Mouse (Mus musculus): ENCODE results near the gene Bola2. TPM values are rescaled to one million over a fixed set of nuclear protein-coding genes. Genes with fewer than 3 reads are reported as not detected.

The Bola2 gene
- total and polyA plus RNA-seq, 2 experiments = 15.6 to 37.7 TPM

GRCm38 (mm10) chr7:126704121-126704980 is 9.2 kb downstream of the Bola2 start:
- peak overlapping the region; percentile 61 for H3K4me3 ChIP-seq (ENCODE audit: insufficient read depth, low read depth, low read length)
- H3K27ac ChIP-seq (replicated peaks; ENCODE audit: insufficient read depth, low read depth, low read length) = peak overlapping the region; percentile 18; the same call in 1 of the 2 replicates
- no peaks in the 10 kb centered on the region for H3K4me1 ChIP-seq (ENCODE audit: control insufficient read depth, insufficient read depth, low read length)
- DNase-seq (ENCODE audit: extremely low read depth, low read depth, low spot score) = no peak
- WGBS = 5% methylated on average over 39 of the region's 39 CpGs
- H3K27me3 ChIP-seq (ENCODE audit: control insufficient read depth, insufficient read depth, low read length) = peaks cover 8% of the 10 kb centered on the region; the same call in 1 of the 2 replicates
- no peaks in the 10 kb centered on the region for H3K36me3 ChIP-seq (ENCODE audit: control insufficient read depth, insufficient read depth, low read length)
- H3K9ac ChIP-seq (ENCODE audit: low read depth, low read length) = peak overlapping the region; percentile 47
- H3K79me2 ChIP-seq (ENCODE audit: control insufficient read depth, insufficient read depth, low read length) = no peaks in the 10 kb centered on the region
- TF ChIP-seq POLR2A (IDR thresholded peaks at IDR 0.05; ENCODE audit: extremely low read depth, insufficient read depth, low read length) = 0 out of 2 replicates have a peak, but pooled peaks have one; percentile 7
- TF ChIP-seq CTCF (IDR thresholded peaks at IDR 0.05; ENCODE audit: low read depth, low read length) = no peak

GRCm38 (mm10) chr7:126707442-126708174 is 12.4 kb downstream of the Bola2 start, which contains the start of gene Coro1a:
Gene Coro1a (minus strand): TSS chr7:126707787.
- no peaks in the 10 kb centered on the region for H3K4me1 ChIP-seq (ENCODE audit: control insufficient read depth, insufficient read depth, low read length)
- WGBS = 85% methylated on average over 19 of the region's 19 CpGs
- no peak for DNase-seq (ENCODE audit: extremely low read depth, low read depth, low spot score)
- H3K9ac ChIP-seq (ENCODE audit: low read depth, low read length) = no peak within 1 kb of the TSS
- TF ChIP-seq CTCF (IDR thresholded peaks at IDR 0.05; ENCODE audit: low read depth, low read length) = no peak
- no peak for TF ChIP-seq POLR2A (IDR thresholded peaks at IDR 0.05; ENCODE audit: extremely low read depth, insufficient read depth, low read length)
- no peak within 1 kb of the TSS for H3K27ac ChIP-seq (replicated peaks; ENCODE audit: insufficient read depth, low read depth, low read length)
- no peaks in the 10 kb centered on the region for H3K79me2 ChIP-seq (ENCODE audit: control insufficient read depth, insufficient read depth, low read length)
- no peaks in the 10 kb centered on the region for H3K36me3 ChIP-seq (ENCODE audit: control insufficient read depth, insufficient read depth, low read length)
- H3K4me3 ChIP-seq (ENCODE audit: insufficient read depth, low read depth, low read length) = no peak within 1 kb of the TSS
- H3K27me3 ChIP-seq (ENCODE audit: control insufficient read depth, insufficient read depth, low read length) = peaks cover 8% of the 10 kb centered on the region; the same call in 1 of the 2 replicates

GRCm38 (mm10) chr7:126708175-126708952 is 13.2 kb downstream of the Bola2 start:
- no peaks in the 10 kb centered on the region for H3K79me2 ChIP-seq (ENCODE audit: control insufficient read depth, insufficient read depth, low read length)
- H3K4me3 ChIP-seq (ENCODE audit: insufficient read depth, low read depth, low read length) = no peak overlapping the region
- TF ChIP-seq CTCF (IDR thresholded peaks at IDR 0.05; ENCODE audit: low read depth, low read length) = no peak
- no peak for TF ChIP-seq POLR2A (IDR thresholded peaks at IDR 0.05; ENCODE audit: extremely low read depth, insufficient read depth, low read length)
- H3K27me3 ChIP-seq (ENCODE audit: control insufficient read depth, insufficient read depth, low read length) = peaks cover 8% of the 10 kb centered on the region; the same call in 1 of the 2 replicates
- 83% methylated on average over 10 of the region's 10 CpGs for WGBS
- no peaks in the 10 kb centered on the region for H3K36me3 ChIP-seq (ENCODE audit: control insufficient read depth, insufficient read depth, low read length)
- no peak overlapping the region for H3K9ac ChIP-seq (ENCODE audit: low read depth, low read length)
- DNase-seq (ENCODE audit: extremely low read depth, low read depth, low spot score) = no peak
- no peaks in the 10 kb centered on the region for H3K4me1 ChIP-seq (ENCODE audit: control insufficient read depth, insufficient read depth, low read length)
- H3K27ac ChIP-seq (replicated peaks; ENCODE audit: insufficient read depth, low read depth, low read length) = no peak overlapping the region

- Histone ChIP-seq H3K4me1 (ENCODE audit: control insufficient read depth, insufficient read depth, low read length) (no peaks in the 10 kb centered on the region), H3K79me2 (ENCODE audit: control insufficient read depth, insufficient read depth, low read length) (no peaks in the 10 kb centered on the region), H3K36me3 (ENCODE audit: control insufficient read depth, insufficient read depth, low read length) (no peaks in the 10 kb centered on the region), H3K9ac (ENCODE audit: low read depth, low read length) (no peak overlapping the region), H3K4me3 (ENCODE audit: insufficient read depth, low read depth, low read length) (no peak overlapping the region), H3K27ac (replicated peaks; ENCODE audit: insufficient read depth, low read depth, low read length) (no peak overlapping the region), H3K27me3 (ENCODE audit: control insufficient read depth, insufficient read depth, low read length) (no peaks in the 10 kb centered on the region)
- TF ChIP-seq POLR2A (IDR thresholded peaks at IDR 0.05; ENCODE audit: extremely low read depth, insufficient read depth, low read length) (no peak), CTCF (IDR thresholded peaks at IDR 0.05; ENCODE audit: low read depth, low read length) (no peak)
- DNase-seq (ENCODE audit: extremely low read depth, low read depth, low spot score) = no peak
- WGBS = 77% methylated on average over 4 of the region's 4 CpGs
Measured at GRCm38 (mm10) chr7:126710266-126710665, 15.1 kb downstream of the Bola2 start.

GRCm38 (mm10) chr7:126711910-126712309 is 16.7 kb downstream of the Bola2 start:
- no peak for TF ChIP-seq POLR2A (IDR thresholded peaks at IDR 0.05; ENCODE audit: extremely low read depth, insufficient read depth, low read length)
- no peak for TF ChIP-seq CTCF (IDR thresholded peaks at IDR 0.05; ENCODE audit: low read depth, low read length)
- Histone ChIP-seq H3K79me2 (ENCODE audit: control insufficient read depth, insufficient read depth, low read length) (no peaks in the 10 kb centered on the region), H3K9ac (ENCODE audit: low read depth, low read length) (no peak overlapping the region), H3K4me3 (ENCODE audit: insufficient read depth, low read depth, low read length) (no peak overlapping the region), H3K27ac (replicated peaks; ENCODE audit: insufficient read depth, low read depth, low read length) (no peak overlapping the region), H3K27me3 (ENCODE audit: control insufficient read depth, insufficient read depth, low read length) (no peaks in the 10 kb centered on the region), H3K4me1 (ENCODE audit: control insufficient read depth, insufficient read depth, low read length) (no peaks in the 10 kb centered on the region), H3K36me3 (ENCODE audit: control insufficient read depth, insufficient read depth, low read length) (no peaks in the 10 kb centered on the region)
- WGBS = 89% methylated on average over 3 of the region's 3 CpGs
- DNase-seq (ENCODE audit: extremely low read depth, low read depth, low spot score) = no peak
